Mouse (Mus musculus) cerebellum, adult 11 months (tissue): ENCODE measurements around the gene Rfx6.

Experiments
- DNase-seq: peaks from one replicate; pipeline ENCODE4 v3.0.0; 2022

The Rfx6 gene

GRCm38 (mm10) chr10:51677548-51678250 is at the start of gene Rfx6:
Gene Rfx6 (plus strand): TSS chr10:51677756.
- no peak for DNase-seq

GRCm38 (mm10) chr10:51631411-51632136 is 46.0 kb upstream of the Rfx6 start, which contains the start of gene Gprc6a:
Gene Gprc6a (minus strand): TSS chr10:51631461.
- DNase-seq, result no peak

- DNase-seq, result no peak
Observed at GRCm38 (mm10) chr10:51649506-51650221, 27.9 kb upstream of the Rfx6 start.

GRCm38 (mm10) chr10:51657324-51657723 is 20.2 kb upstream of the Rfx6 start:
- no peak for DNase-seq

- DNase-seq, result no peak
Observed at GRCm38 (mm10) chr10:51669334-51669733, 8.2 kb upstream of the Rfx6 start.

GRCm38 (mm10) chr10:51671583-51671982 is 6.0 kb upstream of the Rfx6 start:
- no peak for DNase-seq

- no peak for DNase-seq
Observed at GRCm38 (mm10) chr10:51672082-51672779, 5.3 kb upstream of the Rfx6 start.

- no peak for DNase-seq
Observed at GRCm38 (mm10) chr10:51678251-51678639, 689 bp downstream of the Rfx6 start.

- no peak for DNase-seq
Observed at GRCm38 (mm10) chr10:51720904-51721303, 43.3 kb downstream of the Rfx6 start.

GRCm38 (mm10) chr10:51761436-51761835 is 83.9 kb downstream of the Rfx6 start:
- no peak for DNase-seq

- no peak for DNase-seq
Observed at GRCm38 (mm10) chr10:51763241-51763640, 85.7 kb downstream of the Rfx6 start.

- DNase-seq, result no peak
Observed at GRCm38 (mm10) chr10:51768445-51768844, 90.9 kb downstream of the Rfx6 start.

GRCm38 (mm10) chr10:51769252-51769651 is 91.7 kb downstream of the Rfx6 start:
- DNase-seq, result no peak

- DNase-seq, result no peak
Observed at GRCm38 (mm10) chr10:51779648-51780047, 102.1 kb downstream of the Rfx6 start.
